Mouse (Mus musculus) CD4-positive, CD25-positive, alpha-beta regulatory T cell, adult 2 months (primary cell): ENCODE measurements around the gene Smim4.

ENCODE experiments used
- DNase-seq: peaks from one replicate; pipeline ENCODE4 v3.0.0-alpha.2; 2012; ENCODE audit warnings: low read depth, low spot score

The Smim4 gene

GRCm38 (mm10) chr14:31128826-31129219 is at the start of gene Smim4:
TSS of gene Smim4 (minus strand) at chr14:31128956.
- DNase-seq, result peak; percentile 99

DNA sequence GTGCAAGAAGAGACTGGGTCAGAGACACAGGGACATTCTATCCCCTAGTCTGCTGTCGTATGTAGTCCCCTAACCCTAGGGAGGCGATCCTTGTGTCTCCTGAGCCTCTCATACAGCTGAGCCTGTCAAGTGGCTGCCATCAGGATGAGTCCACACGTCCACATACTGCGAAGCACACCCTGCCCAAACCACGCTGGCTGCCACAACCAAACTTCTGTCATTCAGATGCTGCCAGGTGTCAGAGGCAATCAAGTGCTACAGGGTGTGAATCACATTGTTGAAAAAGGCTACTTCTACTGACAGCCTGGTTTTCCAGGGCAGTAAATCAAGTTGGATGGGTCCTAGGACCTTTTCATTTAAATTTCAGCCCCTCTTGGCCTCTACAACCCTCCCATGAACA is 49.0 kb upstream of the Smim4 start:
- DNase-seq, result no peak

DNA sequence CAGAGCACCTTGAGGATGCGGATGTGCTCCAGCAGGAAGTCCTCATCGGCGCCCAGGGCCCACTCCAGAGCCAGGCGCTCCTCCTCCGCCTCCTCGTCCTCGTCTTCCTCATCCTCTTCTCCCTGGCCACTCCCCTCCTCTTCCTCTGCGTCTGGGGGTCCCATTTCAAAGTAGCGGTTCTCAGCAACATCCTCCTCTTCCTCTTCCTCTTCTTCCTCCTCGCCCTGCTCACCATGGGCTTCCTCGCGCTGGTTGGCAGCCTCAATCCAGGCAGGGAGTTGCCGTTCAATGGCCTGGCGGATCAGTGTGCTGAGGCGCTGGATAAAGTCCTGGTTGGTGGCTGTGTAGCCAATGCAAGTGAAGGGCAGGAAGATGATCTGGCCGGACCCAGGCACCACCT is 48.5 kb upstream of the Smim4 start:
- no peak for DNase-seq

- no peak for DNase-seq
These were observed 44.8 kb upstream of the Smim4 start for GRCm38 (mm10) chr14:31173537-31173936.

DNA sequence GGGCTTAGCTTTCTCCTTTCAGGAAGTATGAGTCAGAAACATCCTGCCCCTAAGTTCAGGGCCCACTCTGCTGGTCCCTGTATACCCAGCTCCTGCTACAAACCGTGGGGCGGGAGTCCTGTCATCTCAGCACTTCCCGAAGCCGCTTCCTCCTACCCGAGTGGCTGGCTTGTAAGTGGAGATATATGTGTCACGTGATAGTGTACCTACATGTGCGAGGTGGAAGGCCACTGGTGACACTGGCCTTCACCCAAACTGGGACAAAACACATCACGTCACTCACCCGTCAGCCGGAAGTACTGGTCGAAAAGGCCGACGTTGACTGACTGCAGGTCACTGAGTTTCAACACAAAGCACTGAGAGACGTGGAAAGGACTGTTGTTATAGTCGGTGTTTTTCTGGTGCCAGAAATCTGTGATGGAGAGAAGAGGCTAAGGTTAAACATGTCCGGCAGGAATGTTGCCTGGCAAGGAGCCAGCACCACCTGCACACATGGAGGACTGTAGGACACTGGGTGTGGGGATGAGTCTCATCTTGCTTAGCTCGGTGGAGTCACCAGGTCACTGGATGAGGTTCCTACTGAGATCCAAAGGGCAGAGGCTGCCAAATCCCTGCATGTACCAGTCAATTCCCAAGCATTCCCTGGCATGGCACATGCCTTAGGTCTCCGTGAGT is 44.2 kb upstream of the Smim4 start:
- no peak for DNase-seq

GRCm38 (mm10) chr14:31171821-31172220 is 43.1 kb upstream of the Smim4 start:
- no peak for DNase-seq

DNA sequence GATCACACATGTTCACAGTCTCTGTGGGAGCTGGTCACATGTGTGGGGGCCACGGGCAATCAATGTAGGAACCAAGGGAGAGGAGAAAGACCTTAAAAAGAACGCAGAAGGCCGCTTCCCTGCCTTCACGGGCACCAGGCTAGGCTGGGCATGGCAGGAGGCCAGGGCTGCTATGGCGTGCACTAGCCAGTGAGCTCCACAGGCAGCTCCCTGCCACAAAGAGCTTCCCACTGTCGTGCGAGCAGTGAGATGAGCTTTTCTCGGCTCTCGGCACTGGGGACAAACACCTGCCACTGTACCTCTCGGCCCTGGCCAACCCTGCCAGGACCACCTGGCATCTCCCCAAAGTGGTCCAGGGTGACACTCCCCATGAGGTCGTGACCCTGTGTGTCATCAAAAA is 42.6 kb upstream of the Smim4 start:
- no peak for DNase-seq

DNA sequence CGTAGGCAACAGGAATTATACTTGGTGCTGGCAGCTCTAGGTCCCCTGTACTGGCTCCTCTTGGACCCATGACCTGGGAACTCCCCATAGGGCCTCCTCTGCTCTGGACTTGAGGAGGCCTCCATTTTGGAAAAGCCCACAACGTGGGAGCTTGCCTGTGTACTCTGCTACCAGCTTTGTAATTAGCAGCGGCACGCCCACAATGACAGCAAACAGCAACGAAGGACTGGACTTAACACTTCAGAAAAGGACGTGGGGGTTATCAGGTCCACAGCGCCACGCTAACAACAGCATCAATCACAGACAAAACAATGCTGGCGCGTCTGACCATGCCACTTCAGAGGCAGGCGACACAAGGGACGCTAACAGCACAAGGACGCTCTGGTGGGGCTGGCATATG is 42.2 kb upstream of the Smim4 start:
- no peak for DNase-seq

DNA sequence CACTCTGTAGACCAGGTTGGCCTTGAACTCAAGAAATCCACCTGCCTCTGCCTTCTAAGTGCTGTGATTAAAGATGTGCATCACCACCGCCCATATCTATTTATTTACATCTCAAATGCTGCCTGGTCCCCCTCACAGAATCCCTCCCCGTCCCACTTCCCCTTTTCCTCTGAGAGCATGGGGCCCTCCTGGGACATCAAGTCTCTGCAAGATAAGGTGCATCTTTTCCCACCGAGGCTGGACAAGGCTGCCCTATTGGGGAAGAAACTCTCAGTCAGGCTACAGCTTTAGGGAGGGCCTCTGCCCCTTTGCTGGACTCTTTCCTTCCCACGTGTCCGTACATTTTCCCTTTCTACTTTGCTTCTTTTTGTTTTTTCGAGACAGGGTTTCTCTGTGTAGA is 40.8 kb upstream of the Smim4 start:
- no peak for DNase-seq

GRCm38 (mm10) chr14:31168425-31168824 is 39.7 kb upstream of the Smim4 start, which contains the start of gene Stab1:
TSS of gene Stab1 (minus strand) at chr14:31168641.
- DNase-seq, result no peak

GRCm38 (mm10) chr14:31166827-31167226 is 38.1 kb upstream of the Smim4 start:
- no peak for DNase-seq

GRCm38 (mm10) chr14:31165991-31166630 is 37.4 kb upstream of the Smim4 start:
- DNase-seq, result no peak

DNA sequence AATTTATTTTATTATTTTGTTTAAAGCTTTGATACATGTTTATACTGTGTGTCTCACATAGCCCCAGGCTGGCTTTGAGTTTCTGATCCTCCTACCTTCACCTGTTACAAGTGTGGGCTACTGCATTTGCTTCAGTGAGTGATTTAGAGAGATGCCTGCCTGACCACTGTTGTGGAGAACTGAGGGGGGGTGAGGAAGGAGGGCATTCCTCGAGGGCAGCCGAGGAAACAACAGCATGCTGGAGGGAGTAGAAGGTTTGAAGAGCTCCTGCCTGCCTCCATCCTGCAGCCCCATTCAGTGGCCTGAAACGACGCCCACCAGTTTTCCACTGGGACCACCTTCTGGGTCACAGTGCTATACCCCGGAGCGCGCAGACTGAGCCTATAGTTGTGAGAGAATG is 36.7 kb upstream of the Smim4 start:
- no peak for DNase-seq

GRCm38 (mm10) chr14:31165010-31165409 is 36.3 kb upstream of the Smim4 start:
- no peak for DNase-seq

DNA sequence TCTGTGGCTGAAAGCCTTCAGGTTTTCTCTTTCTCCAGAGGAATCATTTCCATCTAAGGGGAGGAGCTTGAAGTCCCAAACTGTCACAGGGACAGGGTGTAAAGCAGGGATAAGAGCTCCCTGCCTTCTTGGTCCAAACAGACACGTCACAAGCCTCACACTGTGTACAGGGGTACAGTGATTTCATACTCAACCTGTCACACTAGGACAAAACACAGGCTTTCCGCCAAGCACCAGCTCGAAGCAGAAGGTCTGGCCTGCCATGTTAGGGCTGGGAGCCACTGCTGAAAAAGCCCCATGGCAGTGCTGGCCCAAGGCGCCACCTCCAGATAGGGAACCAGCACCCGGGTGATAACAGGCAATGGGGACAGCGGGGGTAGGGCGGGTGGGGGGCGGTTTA is 35.3 kb upstream of the Smim4 start:
- DNase-seq, result no peak

GRCm38 (mm10) chr14:31161638-31162037 is 32.9 kb upstream of the Smim4 start:
- DNase-seq, result no peak

GRCm38 (mm10) chr14:31161191-31161590 is 32.4 kb upstream of the Smim4 start:
- DNase-seq, result no peak

GRCm38 (mm10) chr14:31160196-31161150 is 31.7 kb upstream of the Smim4 start:
- peak; percentile 39 for DNase-seq

DNA sequence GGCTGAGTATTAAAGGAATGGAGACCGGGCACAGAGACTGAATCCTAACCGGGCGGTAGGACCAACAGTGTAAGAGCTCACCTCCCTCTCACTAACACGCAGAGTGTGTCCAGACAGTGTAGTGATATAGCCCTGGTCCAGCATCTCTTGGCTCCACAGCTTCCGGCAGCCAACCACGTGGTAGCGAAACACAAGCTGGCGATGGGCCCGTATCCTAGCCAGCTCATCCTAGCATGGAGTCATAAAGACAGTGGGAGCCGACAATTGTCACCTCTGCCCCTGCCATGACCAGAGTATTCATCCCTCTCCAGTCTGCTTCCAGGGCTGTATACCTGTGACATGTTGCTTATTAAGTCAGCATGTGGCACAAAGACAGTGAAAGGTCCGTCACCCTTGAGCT is 16.9 kb upstream of the Smim4 start:
- no peak for DNase-seq

DNA sequence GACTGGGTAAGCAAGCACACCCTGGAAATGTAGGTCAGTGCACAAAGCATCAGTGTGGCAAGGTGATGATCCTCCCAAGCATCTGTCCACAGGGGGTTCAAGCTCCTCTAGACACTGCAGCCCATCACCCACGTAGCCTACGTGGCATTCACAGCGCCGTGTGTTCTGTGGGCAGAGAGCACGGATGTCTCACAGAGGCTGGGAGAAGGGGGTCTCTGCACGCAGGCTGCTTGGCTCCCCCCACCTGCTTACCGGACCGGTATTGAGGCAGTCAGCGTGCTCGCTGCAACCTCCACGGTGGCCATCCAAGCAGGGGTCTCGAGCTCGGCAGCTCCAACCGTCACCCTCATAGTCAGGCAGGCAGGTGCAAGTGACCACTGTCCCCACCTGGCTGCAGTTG is 12.3 kb upstream of the Smim4 start:
- DNase-seq, result no peak

DNA sequence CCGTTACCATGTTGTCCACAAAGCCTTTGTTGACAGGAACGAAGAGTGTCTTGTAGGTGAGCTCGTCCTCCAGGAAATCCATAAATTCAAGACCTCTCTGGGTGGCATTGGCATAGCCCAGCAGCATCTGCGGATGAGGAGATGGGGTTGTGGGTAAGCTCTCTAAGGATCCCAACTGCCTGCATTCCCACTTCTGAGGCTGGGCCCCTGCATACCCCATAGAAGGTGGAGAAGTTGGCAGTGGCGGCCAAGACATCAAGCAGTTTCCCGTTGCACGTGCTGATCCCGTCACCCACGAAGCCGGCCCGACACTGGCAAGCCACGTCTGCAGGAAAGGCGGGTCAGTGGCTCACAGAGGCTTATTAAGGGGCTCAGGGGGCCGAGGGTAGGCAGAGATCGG is 11.4 kb upstream of the Smim4 start:
- no peak for DNase-seq

DNA sequence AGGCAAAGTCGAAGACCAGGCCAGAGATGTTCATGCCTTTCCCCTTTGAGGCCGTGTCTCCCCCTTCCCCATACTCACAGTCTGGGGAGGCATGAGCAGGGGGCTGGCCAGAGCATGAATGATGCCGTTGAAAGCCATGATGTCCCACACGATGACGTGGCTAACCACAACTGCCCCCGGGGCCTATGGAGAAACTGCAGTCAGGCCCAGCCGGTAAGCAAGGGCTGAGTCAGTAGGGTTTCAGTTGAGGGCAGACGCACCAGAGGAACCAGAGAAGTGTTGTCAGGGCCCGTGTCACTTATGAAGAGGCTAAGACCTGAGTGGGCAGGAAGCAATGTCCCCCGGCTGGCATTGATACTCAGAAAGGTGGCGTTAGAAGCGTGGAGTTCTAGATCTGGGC is 10.9 kb upstream of the Smim4 start:
- DNase-seq, result no peak
